Mouse (Mus musculus): ENCODE results near the gene Cep72.
"Not testable (repeated sequence)": the region's sequence is repeated elsewhere in the genome, so short reads cannot be mapped to it uniquely, and the experiment has no call there.

DNA sequence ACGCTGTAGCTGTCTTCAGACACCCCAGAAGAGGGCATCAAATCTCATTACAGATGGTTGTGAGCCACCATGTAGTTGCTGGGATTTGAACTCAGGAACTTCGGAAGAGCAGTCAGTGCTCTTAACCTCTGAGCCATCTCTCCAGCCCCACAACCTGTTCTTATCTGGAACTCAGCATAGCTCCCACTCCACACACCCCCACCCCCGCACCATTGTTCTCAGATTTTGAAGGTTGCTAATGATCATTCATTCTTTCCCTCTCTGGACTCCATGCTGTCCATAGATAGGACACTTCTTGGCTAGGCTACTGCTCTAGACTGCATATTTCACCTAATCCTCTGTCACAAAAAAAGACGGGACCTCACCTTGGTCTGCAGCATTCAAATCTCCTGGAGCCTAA is 55.2 kb downstream of the Cep72 start:
- not testable (repeated sequence) for TF ChIP-seq POLR2A, CTCF (IDR thresholded peaks at IDR 0.05; ENCODE audit: extremely low read depth, insufficient read depth, low read length)

All from cortical plate, adult 2 months (tissue).